Mouse (Mus musculus): ENCODE measurements around the gene Rab20. TPM values are rescaled to one million over a fixed set of nuclear protein-coding genes. Genes with fewer than 3 reads are reported as not detected.

The Rab20 gene
- polyA plus RNA-seq, 1 experiment from 2014 or later = 1.5 TPM

- 95% methylated on average over 23 of the region's 23 CpGs for WGBS
Observed at GRCm38 (mm10) chr8:11447910-11448570, 30.5 kb downstream of the Rab20 start.

DNA sequence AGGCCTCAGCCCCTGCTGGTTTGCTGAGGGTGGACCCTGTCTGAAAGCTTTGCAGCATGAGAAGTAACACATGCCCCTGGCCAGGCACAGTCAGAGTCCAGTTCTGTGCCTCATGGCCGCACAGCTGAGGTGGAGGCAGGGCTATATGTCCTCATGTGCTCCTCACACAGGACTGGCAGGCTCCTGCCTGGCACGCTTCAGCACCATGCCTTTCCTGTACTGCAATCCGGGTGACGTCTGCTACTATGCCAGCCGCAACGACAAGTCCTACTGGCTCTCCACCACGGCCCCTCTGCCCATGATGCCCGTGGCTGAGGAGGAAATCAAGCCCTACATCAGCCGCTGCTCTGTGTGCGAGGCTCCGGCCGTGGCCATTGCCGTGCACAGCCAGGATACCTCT is 32.7 kb downstream of the Rab20 start:
- H3K4me1 ChIP-seq (replicated peaks) = no peaks in the 10 kb centered on the region
- no peak overlapping the region for H3K9ac ChIP-seq
- H3K27ac ChIP-seq (replicated peaks) = no peak overlapping the region
- no peaks in the 10 kb centered on the region for H3K36me3 ChIP-seq
- H3K4me3 ChIP-seq = no peak overlapping the region
- no peak overlapping the region for H3K4me2 ChIP-seq
- ATAC-seq (ENCODE audit: low FRiP score, low read depth) = no peak
- no peaks in the 10 kb centered on the region for H3K27me3 ChIP-seq
- no peaks in the 10 kb centered on the region for H3K9me3 ChIP-seq
- 94% methylated on average over 13 of the region's 13 CpGs for WGBS

More at GRCm38 (mm10) chr8:11447910-11448570, 30.5 kb downstream of the Rab20 start:
- no peak overlapping the region for H3K4me3 ChIP-seq
- H3K4me1 ChIP-seq (replicated peaks) = no peaks in the 10 kb centered on the region
- H3K9ac ChIP-seq = no peak overlapping the region
- no peak overlapping the region for H3K4me2 ChIP-seq
- no peaks in the 10 kb centered on the region for H3K36me3 ChIP-seq
- no peak overlapping the region for H3K27ac ChIP-seq (replicated peaks)
- H3K9me3 ChIP-seq = no peaks in the 10 kb centered on the region
- no peaks in the 10 kb centered on the region for H3K27me3 ChIP-seq
- ATAC-seq (ENCODE audit: low FRiP score, low read depth) = no peak

- 84% methylated on average over 7 of the region's 7 CpGs for WGBS
- no peaks in the 10 kb centered on the region for H3K27me3 ChIP-seq
- ATAC-seq (ENCODE audit: low FRiP score, low read depth) = no peak
- no peak overlapping the region for H3K4me3 ChIP-seq
- H3K36me3 ChIP-seq = no peaks in the 10 kb centered on the region
- H3K4me2 ChIP-seq = no peak overlapping the region
- H3K4me1 ChIP-seq (replicated peaks) = no peaks in the 10 kb centered on the region
- H3K9me3 ChIP-seq = no peaks in the 10 kb centered on the region
- H3K9ac ChIP-seq = no peak overlapping the region
- no peak overlapping the region for H3K27ac ChIP-seq (replicated peaks)
Observed at GRCm38 (mm10) chr8:11444216-11444615, 34.3 kb downstream of the Rab20 start.

DNA sequence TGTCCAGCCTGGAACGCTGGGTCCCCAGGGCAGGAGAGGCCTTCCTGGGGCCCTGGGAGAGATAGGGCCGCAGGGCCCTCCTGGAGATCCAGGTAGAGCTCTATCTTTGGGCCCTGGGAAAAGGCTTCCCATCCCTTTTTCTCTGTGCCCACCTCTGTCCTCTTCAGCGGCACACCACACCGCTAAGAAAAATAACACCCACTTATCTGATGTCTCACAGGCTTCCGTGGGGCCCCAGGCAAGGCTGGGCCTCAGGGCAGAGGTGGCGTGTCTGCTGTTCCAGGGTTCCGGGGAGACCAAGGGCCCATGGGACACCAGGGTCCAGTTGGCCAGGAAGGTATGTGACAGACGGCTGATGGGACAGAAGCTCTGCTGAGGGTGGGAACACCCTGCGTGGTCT is 34.9 kb downstream of the Rab20 start:
- WGBS = 88% methylated on average over 9 of the region's 9 CpGs
- ATAC-seq (ENCODE audit: low FRiP score, low read depth) = no peak

DNA sequence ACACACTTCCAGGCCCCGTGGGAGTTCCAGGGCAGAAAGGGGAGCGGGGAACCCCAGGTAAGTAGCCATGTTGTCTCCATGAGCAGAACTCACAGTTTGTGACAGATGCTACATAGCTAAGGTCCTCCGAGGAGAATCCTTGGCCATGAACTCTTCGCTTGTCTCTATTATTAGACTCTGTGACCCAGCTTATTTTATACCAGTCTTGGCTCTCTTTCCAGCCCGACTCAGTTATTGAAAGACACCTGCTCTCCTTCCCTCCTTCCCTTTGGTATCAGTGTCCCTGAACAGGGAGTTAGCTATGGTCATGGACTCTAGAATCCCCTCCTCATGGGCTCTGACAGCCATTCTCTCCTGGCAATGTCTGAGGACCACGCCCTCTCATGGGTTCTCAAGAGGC is 37.2 kb downstream of the Rab20 start:
- no peak overlapping the region for H3K9ac ChIP-seq
- H3K27ac ChIP-seq (replicated peaks) = no peak overlapping the region
- ATAC-seq (ENCODE audit: low FRiP score, low read depth) = no peak
- WGBS = 92% methylated on average over 6 of the region's 6 CpGs
- no peaks in the 10 kb centered on the region for H3K4me1 ChIP-seq (replicated peaks)
- no peak overlapping the region for H3K4me2 ChIP-seq
- no peak overlapping the region for H3K4me3 ChIP-seq
- H3K36me3 ChIP-seq = no peaks in the 10 kb centered on the region
- no peaks in the 10 kb centered on the region for H3K9me3 ChIP-seq
- H3K27me3 ChIP-seq = no peaks in the 10 kb centered on the region

More for the DNA sequence above, 34.9 kb downstream of the Rab20 start:
- Histone ChIP-seq H3K4me1 (replicated peaks) (no peaks in the 10 kb centered on the region), H3K4me2 (no peak overlapping the region), H3K27me3 (no peaks in the 10 kb centered on the region), H3K9me3 (no peaks in the 10 kb centered on the region), H3K4me3 (no peak overlapping the region), H3K27ac (replicated peaks) (no peak overlapping the region), H3K36me3 (no peaks in the 10 kb centered on the region), H3K9ac (no peak overlapping the region)

- ATAC-seq (ENCODE audit: low FRiP score, low read depth) = no peak
- 63% methylated on average over 12 of the region's 12 CpGs for WGBS
- H3K9ac ChIP-seq = no peak overlapping the region
- H3K36me3 ChIP-seq = no peaks in the 10 kb centered on the region
- no peaks in the 10 kb centered on the region for H3K27me3 ChIP-seq
- H3K4me2 ChIP-seq = no peak overlapping the region
- no peaks in the 10 kb centered on the region for H3K4me1 ChIP-seq (replicated peaks)
- H3K9me3 ChIP-seq = no peaks in the 10 kb centered on the region
- H3K27ac ChIP-seq (replicated peaks) = no peak overlapping the region
- H3K4me3 ChIP-seq = no peak overlapping the region
Observed at GRCm38 (mm10) chr8:11437862-11438261, 40.6 kb downstream of the Rab20 start.

GRCm38 (mm10) chr8:11430688-11431087 is 47.8 kb downstream of the Rab20 start:
- no peak overlapping the region for H3K27ac ChIP-seq (replicated peaks)
- H3K9me3 ChIP-seq = no peaks in the 10 kb centered on the region
- H3K4me2 ChIP-seq = no peak overlapping the region
- ATAC-seq (ENCODE audit: low FRiP score, low read depth) = no peak
- no peak overlapping the region for H3K9ac ChIP-seq
- H3K4me1 ChIP-seq (replicated peaks) = no peaks in the 10 kb centered on the region
- H3K36me3 ChIP-seq = no peaks in the 10 kb centered on the region
- H3K27me3 ChIP-seq = no peaks in the 10 kb centered on the region
- no peak overlapping the region for H3K4me3 ChIP-seq
- WGBS = 60% methylated on average over 5 of the region's 5 CpGs

- H3K9ac ChIP-seq = no peak overlapping the region
- H3K27ac ChIP-seq (replicated peaks) = no peak overlapping the region
- WGBS = 54% methylated on average over 7 of the region's 7 CpGs
- H3K9me3 ChIP-seq = no peaks in the 10 kb centered on the region
- H3K36me3 ChIP-seq = no peaks in the 10 kb centered on the region
- no peaks in the 10 kb centered on the region for H3K27me3 ChIP-seq
- peaks cover 15% of the 10 kb centered on the region for H3K4me1 ChIP-seq (replicated peaks)
- H3K4me3 ChIP-seq = no peak overlapping the region
- ATAC-seq (ENCODE audit: low FRiP score, low read depth) = no peak
- no peak overlapping the region for H3K4me2 ChIP-seq
Observed at GRCm38 (mm10) chr8:11423091-11423490, 55.4 kb downstream of the Rab20 start.

DNA sequence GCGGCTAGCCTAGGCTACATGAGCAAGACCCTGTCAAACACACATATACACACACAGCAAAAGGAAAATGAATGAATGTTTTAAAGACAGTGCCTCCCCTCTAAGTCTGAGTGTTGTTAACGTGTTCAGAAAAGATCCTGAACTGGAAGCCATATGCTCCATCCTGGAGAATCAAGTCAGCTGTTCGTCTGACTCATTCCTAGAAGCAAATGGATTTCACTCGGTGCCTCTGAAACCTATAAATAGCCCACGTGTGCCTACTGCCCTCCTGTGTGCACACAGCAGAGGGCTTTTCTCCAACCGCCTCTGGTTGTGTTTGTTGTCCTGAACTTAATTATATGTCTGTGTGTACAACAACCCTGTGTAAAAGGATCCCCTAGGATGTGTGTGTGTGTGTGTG is 56.5 kb downstream of the Rab20 start:
- Histone ChIP-seq H3K4me1 (replicated peaks) (peaks cover 21% of the 10 kb centered on the region), H3K9ac (no peak overlapping the region), H3K36me3 (no peaks in the 10 kb centered on the region), H3K9me3 (no peaks in the 10 kb centered on the region), H3K27ac (replicated peaks) (no peak overlapping the region), H3K4me2 (no peak overlapping the region), H3K27me3 (no peaks in the 10 kb centered on the region), H3K4me3 (no peak overlapping the region)
- 81% methylated on average over 6 of the region's 6 CpGs for whole genome bisulfite sequencing
- ATAC-seq (ENCODE audit: low FRiP score, low read depth) = no peak

- Histone ChIP-seq H3K4me2 (no peak overlapping the region), H3K4me1 (replicated peaks) (peaks cover 21% of the 10 kb centered on the region), H3K9me3 (no peaks in the 10 kb centered on the region), H3K27ac (replicated peaks) (no peak overlapping the region), H3K36me3 (no peaks in the 10 kb centered on the region), H3K27me3 (no peaks in the 10 kb centered on the region), H3K9ac (no peak overlapping the region), H3K4me3 (no peak overlapping the region)
- WGBS = 54% methylated on average over 14 of the region's 14 CpGs
- no peak for ATAC-seq (ENCODE audit: low FRiP score, low read depth)
Observed at GRCm38 (mm10) chr8:11421105-11421504, 57.4 kb downstream of the Rab20 start.

- Histone ChIP-seq H3K27ac (replicated peaks) (peak overlapping the region; percentile 68), H3K4me1 (replicated peaks) (peaks cover 23% of the 10 kb centered on the region), H3K4me2 (no peak overlapping the region), H3K9me3 (no peaks in the 10 kb centered on the region), H3K4me3 (no peak overlapping the region), H3K36me3 (no peaks in the 10 kb centered on the region), H3K27me3 (no peaks in the 10 kb centered on the region), H3K9ac (no peak overlapping the region)
- ATAC-seq (ENCODE audit: low FRiP score, low read depth) = peak; percentile 67
- WGBS = 10% methylated on average over 2 of the region's 2 CpGs
Observed at GRCm38 (mm10) chr8:11419645-11420044, 58.9 kb downstream of the Rab20 start.

DNA sequence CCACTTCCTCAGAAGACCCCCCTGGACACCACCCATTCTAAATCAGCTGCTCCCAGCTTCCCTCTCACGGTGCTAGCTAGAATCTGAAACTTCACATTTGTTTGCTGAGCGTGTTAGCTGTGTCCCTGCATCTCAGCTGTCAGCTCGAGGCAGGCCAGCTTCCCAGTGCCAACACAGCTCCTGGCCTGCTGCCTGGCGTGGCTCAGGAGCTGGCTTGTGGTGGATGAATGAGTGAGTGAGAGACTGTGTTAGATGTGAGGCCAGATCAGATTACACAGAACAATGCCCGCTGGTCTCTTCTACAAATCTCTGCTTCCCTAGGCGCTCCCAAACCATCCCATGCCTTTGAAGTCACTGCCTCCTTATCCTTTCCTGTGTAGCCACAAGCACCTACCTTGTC is 59.3 kb downstream of the Rab20 start:
- 36% methylated on average over 6 of the region's 6 CpGs for WGBS
- no peaks in the 10 kb centered on the region for H3K9me3 ChIP-seq
- H3K4me2 ChIP-seq = peak overlapping the region; percentile 33
- H3K27ac ChIP-seq (replicated peaks) = peak overlapping the region; percentile 68
- no peak overlapping the region for H3K4me3 ChIP-seq
- no peaks in the 10 kb centered on the region for H3K27me3 ChIP-seq
- H3K4me1 ChIP-seq (replicated peaks) = peaks cover 27% of the 10 kb centered on the region
- no peaks in the 10 kb centered on the region for H3K36me3 ChIP-seq
- peak; percentile 77 for ATAC-seq (ENCODE audit: low FRiP score, low read depth)
- no peak overlapping the region for H3K9ac ChIP-seq

- Histone ChIP-seq H3K9me3 (no peaks in the 10 kb centered on the region), H3K36me3 (no peaks in the 10 kb centered on the region), H3K27me3 (no peaks in the 10 kb centered on the region), H3K9ac (no peak overlapping the region), H3K4me2 (no peak overlapping the region), H3K4me3 (no peak overlapping the region), H3K27ac (replicated peaks) (no peak overlapping the region), H3K4me1 (replicated peaks) (peaks cover 33% of the 10 kb centered on the region)
- 50% methylated on average over 13 of the region's 13 CpGs for WGBS
- no peak for ATAC-seq (ENCODE audit: low FRiP score, low read depth)
Observed at GRCm38 (mm10) chr8:11417762-11418161, 60.7 kb downstream of the Rab20 start.

All from hindbrain, embryonic 15.5 days (tissue).